Mouse (Mus musculus) Patski (cell line): ENCODE data around the gene Nup188. TPM values are rescaled to one million over a fixed set of nuclear protein-coding genes. Genes with fewer than 3 reads are reported as not detected.

Source experiments
- ATAC-seq: fragments of 100-300 bp; one replicate; pipeline ENCODE4 v1.8.0; 2021
- CTCF ChIA-PET: fragments of 350-600 bp; sonication (Branson Sonifier 250); formaldehyde crosslinking; loops from one replicate; lab custom pipeline; 2022; ENCODE audit warnings: inconsistent platforms; lab: Charles Lee
- POLR2A ChIA-PET: fragments of 350-600 bp; sonication (Branson Sonifier 250); formaldehyde crosslinking; loops from one replicate; lab custom pipeline; 2022; ENCODE audit warnings: antibody characterized with exemption, inconsistent platforms; lab: Charles Lee
- DNase-seq: peaks from one replicate; pipeline ENCODE4 v3.0.0-alpha.2; 2011; ENCODE audit warnings: low read depth, low spot score
- H3K27me3 ChIP-seq: fragments of 371-371 bp; one replicate; pipeline ENCODE4 v1.5.1; 2021
- CTCF ChIP-seq: fragments of 100-300 bp; IDR thresholded peaks from one replicate; pipeline ENCODE4 v1.5.1; 2021
- in situ Hi-C: fragments of 300-500 bp; cut with MboI; formaldehyde crosslinking; loops from 3 replicates; pipeline ENCODE4 v1.11.1; 2018; ENCODE audit warnings: low pct_unique_long_range_greater_than_20kb, mixed read lengths
- polyA plus RNA-seq: library from polyadenylated mRNA; unstranded; gene quantifications from one replicate; pipeline ENCODE4 v1.2.3, GENCODE M21; 2021

The Nup188 gene
- polyA plus RNA-seq, 1 experiment from 2014 or later = 36.7 TPM

DNA sequence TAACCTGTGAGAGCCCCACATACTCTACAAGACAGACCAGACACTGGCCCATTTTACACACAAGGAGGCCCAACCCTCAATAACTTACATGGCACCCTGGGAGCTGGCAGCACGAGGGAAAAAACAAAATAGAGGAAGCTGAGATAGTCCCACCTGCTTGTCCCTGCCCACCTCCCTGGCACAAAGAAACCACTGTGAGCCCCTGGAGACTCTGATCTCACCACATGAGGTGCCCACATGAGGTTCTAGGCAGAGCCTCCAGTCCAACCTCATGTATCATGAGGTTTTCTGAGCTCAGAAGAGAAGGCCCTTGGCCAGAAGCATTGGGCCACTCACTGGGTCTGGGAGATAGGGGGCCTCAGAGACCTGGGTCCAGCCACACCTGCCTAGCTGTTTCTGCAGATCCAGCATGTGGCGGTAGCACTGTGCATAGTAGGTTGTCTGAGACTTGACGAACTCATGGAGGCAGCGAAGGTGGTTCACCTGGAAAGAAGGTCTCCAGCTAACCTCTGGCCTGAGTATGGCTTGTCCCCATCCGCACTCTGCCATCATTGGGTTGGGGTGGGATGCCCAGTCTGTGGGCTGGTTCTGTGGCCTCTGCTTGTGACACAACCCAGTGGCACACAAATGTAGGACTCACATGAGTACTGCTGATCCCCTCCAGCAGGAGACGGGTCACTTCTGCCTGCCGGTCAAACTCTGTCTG, 59.9 kb downstream of the Nup188 start:
- CTCF ChIA-PET = no interaction called here
- in situ Hi-C loops = no loop called here
- no peak for TF ChIP-seq CTCF
- no peaks in the 10 kb centered on the region for H3K27me3 ChIP-seq
- DNase-seq (no peak), ATAC-seq (no peak)
- POLR2A ChIA-PET = no interaction called here

DNA sequence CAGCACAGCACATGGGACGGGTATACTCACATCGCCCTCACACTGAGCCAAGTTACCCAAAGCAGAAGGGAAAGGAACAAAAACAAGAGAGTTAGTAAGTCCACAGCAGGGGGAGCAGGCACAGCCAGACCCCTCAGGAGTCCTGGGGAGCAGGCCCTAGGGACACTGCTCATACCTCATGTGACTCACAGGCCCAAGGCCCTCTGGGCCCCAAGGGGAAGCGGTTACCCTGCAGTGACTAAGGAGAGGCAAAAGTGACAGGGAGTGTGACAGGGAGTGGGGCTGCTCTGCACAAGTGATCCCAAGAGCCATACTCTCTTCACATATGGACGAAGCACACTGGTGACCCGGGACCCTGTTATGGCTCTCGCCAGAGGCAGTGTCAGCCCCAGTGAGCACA, 63.0 kb downstream of the Nup188 start:
- no peak for DNase-seq
- TF ChIP-seq CTCF = no peak
- in situ Hi-C loops = no loop called here

DNA sequence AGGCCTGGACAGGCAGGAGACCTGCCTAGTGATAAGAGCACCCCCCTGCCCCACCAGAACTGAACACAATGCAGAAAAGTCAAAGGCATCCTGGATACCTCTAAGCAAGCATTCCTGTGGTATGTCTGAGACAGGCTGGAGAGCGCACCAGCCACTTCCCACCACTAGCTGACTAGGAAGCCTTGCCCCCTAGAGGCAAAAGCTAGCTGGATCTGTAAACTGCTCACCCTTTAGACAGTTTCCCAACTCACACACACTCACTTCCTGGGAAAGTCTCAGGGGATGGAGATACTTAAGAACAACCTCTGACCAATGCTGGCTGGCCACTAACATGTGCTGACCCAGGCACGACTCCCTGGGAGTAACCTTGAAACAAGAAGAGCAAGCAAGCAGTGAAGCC, 65.0 kb downstream of the Nup188 start:
- ChIA-PET CTCF (interaction anchor here (0.8 kb wide), 1 partner anchor 11 kb away, joined by 3 read pairs; no protein-coding TSS in a partner anchor), POLR2A (interaction anchor here (1.2 kb wide), 1 partner anchor 13 kb away, joined by 4 read pairs; the partner anchor contains the start of gene Miga2)
- H3K27me3 ChIP-seq = no peaks in the 10 kb centered on the region
- ATAC-seq = peak; percentile 88
- DNase-seq = peak; percentile 71
- in situ Hi-C loops = no loop called here
- no peak for TF ChIP-seq CTCF

More for the DNA sequence above, 63.0 kb downstream of the Nup188 start:
- POLR2A ChIA-PET = no interaction called here
- CTCF ChIA-PET = no interaction called here
- no peak for ATAC-seq
- no peaks in the 10 kb centered on the region for H3K27me3 ChIP-seq

DNA sequence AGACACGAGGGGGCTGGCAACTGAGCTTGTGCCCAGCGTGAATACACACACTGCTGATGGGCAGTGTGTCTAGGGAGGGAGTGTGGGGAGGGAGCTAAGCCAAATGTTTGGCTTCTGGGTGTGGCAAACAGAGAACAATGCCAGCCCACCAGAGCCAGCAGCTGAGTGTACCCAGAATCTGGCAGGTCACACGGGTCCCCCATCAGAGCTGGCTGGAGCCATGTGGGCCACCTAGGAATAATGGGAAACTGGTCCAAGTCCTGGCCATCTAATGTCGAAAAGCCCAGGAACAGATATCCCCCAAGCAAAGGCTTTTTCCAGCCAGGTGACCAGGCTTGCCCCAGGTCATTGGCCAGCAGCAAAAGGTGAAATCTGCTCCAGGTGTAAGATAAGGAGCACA, 69.7 kb downstream of the Nup188 start:
- no peaks in the 10 kb centered on the region for H3K27me3 ChIP-seq
- in situ Hi-C loops = no loop called here
- DNase-seq (no peak), ATAC-seq (no peak)
- POLR2A ChIA-PET = interaction anchor here (0.8 kb wide), 1 partner anchor 89 kb away, joined by 3 read pairs; no protein-coding TSS in a partner anchor
- CTCF ChIA-PET = no interaction called here
- TF ChIP-seq CTCF = no peak

DNA sequence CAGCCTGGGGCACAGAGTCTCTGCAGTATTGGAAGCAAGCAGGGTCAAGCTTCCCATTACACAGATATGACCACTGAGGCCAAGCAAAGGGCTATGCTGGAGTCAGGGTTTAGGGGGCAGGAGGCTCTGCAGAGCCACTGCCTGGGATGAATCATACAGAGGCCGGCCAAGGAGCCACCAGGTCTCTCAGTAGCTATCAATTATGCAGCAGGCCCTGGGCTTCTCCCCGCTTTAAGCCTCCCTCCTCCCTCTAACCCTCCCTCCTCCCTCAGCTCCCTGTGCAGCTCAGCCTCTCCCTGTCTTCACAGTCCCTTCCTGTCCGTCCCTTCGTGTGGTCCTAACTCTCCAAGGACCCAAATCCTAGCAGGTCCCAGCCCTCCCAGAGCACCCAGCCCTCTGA, 70.1 kb downstream of the Nup188 start:
- ATAC-seq = no peak
- ChIA-PET CTCF (no interaction called here), POLR2A (interaction anchor here (0.6 to 0.8 kb wide), 2 partner anchors 89 to 100 kb away, joined by 3 read pairs; no protein-coding TSS in a partner anchor)
- in situ Hi-C loops = no loop called here
- no peak for TF ChIP-seq CTCF
- H3K27me3 ChIP-seq = no peaks in the 10 kb centered on the region
- no peak for DNase-seq

DNA sequence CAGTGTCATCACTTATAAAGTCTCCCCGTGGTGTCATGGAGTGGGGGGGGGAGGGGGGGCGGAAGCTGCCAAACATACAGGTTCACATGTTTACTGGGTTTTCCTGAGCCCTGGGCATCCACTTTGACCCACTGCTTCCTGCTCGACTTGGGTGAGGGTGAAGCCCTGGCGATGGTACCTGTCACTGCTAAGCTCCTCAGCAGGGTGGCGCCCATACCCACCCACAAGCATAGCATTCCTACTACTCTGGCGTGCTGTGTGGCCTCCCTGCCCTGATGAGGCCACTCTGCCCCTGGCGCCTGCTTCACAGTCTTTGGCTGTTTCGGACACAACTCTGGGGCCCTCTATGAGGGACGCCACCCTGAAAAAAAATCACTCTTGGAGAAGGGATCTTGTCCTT, 70.7 kb downstream of the Nup188 start:
- no peak for ATAC-seq
- in situ Hi-C loops = no loop called here
- CTCF ChIA-PET = no interaction called here
- POLR2A ChIA-PET = interaction anchor here (0.6 kb wide), 1 partner anchor 101 kb away, joined by 3 read pairs; no protein-coding TSS in a partner anchor
- no peaks in the 10 kb centered on the region for H3K27me3 ChIP-seq
- TF ChIP-seq CTCF = no peak
- DNase-seq = no peak

DNA sequence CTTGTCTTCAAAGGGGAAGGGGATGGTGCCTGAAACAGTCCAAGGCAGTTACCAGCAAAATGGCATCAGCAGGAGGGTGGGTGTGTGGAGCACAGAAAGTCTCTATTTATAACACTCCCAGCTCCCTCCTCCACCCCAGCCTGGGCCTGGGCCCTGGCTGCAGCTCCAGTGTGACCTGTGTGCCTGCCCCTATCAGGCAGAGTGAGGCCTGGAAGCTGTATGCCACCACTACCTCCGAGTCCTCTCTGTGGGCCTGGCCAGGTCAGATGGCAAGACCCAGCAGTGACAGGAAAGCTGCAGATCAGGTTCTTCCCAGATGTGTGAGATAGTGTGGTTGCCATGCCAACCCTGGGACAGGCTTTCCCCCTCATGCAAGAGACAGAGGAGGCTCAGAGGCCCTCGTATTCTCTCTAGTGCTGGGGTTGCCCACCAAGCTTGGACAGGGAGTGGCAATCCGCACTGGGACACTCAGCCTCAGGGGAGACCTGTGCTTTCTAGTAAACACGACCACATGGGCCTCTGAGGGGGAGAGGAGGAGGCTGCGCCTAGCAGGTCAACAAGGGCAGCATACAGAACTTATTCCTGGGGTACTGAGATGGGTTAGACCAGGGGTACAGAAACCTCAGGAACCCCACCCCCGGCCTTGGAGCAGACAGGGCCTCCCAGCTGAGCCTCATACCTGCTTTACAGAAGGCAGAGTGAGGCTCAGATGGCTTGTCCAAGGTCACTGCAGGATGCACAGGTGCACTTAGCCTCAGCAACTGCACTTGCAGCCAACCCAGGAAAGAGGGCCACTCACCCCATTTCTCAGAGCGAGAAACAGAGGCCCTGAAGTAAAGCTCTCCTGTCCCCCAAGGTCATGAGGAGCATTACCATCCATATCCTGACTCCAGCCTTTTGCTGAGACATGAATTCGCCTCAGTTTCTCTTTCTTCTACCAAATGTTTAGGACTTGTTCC, 71.6 kb downstream of the Nup188 start:
- in situ Hi-C loops = no loop called here
- no peak for TF ChIP-seq CTCF
- no peak for ATAC-seq
- DNase-seq = no peak
- CTCF ChIA-PET = no interaction called here
- no peaks in the 10 kb centered on the region for H3K27me3 ChIP-seq
- POLR2A ChIA-PET = no interaction called here

DNA sequence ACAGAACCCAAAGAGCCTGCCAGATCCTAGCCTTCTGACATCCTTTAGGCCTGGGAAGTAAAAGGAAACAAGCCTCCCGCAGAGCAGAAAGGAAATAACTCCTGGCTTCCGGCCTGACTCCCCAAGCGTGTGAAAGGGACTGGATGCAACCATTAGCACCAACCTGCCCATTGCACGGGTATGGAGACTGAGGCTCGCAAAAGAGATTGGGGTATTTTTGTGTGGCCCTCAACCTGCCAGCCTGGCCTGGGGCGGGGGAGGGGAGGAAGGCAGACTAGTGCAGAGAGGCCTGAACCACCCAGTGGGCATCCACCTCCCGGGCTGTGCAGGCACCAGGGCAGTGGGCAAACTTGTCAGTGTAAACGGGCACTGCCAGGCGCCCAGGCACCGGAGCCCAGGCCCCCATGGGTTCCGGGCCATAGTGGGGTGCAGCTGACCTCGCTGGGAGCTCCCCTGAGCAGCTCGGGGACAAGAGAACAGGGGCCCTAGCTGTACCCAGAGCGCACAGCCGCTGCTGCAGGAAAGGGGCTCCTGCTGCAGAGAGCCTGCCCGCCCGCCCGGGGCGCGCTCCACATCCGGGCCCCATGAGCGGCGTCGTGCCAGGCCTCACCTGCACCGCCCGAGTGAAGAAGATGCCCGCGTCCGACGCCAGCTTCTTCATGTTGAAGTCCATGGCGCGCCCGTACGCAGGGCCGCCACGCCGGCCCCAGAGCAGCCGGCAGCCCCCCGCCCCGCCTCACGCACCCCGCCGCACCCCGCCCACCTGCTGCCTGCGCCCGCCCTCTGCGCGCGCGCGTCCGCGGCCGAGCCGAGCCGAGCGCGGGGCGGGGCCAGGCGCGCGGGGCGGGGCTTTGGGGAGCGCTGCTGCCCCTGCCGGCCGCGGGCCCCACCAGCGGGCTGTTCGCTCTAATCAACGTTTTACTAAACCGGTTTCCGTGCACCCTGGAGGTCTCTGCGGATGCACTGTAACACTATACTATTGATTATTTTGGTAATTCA, 72.6 kb downstream of the Nup188 start, which contains the start of gene Sh3glb2:
Sh3glb2 (minus strand) TSS at position 805 of the 999 bp plus-strand sequence.
- ChIA-PET CTCF (interaction anchor here (1.0 kb wide), 1 partner anchor 224 kb away, joined by 3 read pairs; no protein-coding TSS in a partner anchor), POLR2A (interaction anchor here (0.8 kb wide), 1 partner anchor 53 kb away, joined by 3 read pairs; no protein-coding TSS in a partner anchor)
- in situ Hi-C loops = no loop called here
- H3K27me3 ChIP-seq = no peaks in the 10 kb centered on the region
- no peak for TF ChIP-seq CTCF
- ATAC-seq (peak; percentile 38), DNase-seq (no peak)

DNA sequence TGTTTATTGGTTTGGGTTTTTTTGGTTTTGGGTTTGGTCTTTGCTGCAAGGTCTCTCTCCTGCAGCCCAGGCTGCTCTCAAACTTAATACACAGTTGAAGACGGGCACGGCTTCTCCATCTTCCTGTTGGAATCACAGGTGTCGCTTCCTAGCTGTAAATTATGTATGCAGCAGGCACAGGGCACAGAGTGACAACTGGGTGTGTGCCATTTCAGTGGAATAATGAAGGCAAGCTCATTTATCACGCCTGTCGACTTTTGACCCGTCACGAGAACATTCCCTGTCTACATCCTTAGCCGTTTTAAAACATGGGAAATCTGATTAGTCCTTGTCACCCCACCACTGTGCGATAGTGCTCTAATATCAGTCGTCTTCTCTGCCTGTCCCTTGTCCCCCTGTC, 74.4 kb downstream of the Nup188 start:
- POLR2A ChIA-PET = interaction anchor here (0.6 kb wide), 2 partner anchors 202 to 449 kb away, joined by 4 to 6 read pairs; no protein-coding TSS in a partner anchor
- TF ChIP-seq CTCF = no peak
- no peaks in the 10 kb centered on the region for H3K27me3 ChIP-seq
- DNase-seq = no peak
- ATAC-seq = no peak
- in situ Hi-C loops = no loop called here
- CTCF ChIA-PET = no interaction called here
